Mouse (Mus musculus): ENCODE measurements around the gene Psmc5. TPM values are rescaled to one million over a fixed set of nuclear protein-coding genes. Genes with fewer than 3 reads are reported as not detected.

Gene Psmc5
- polyA plus RNA-seq, 1 experiment, result not detected

DNA sequence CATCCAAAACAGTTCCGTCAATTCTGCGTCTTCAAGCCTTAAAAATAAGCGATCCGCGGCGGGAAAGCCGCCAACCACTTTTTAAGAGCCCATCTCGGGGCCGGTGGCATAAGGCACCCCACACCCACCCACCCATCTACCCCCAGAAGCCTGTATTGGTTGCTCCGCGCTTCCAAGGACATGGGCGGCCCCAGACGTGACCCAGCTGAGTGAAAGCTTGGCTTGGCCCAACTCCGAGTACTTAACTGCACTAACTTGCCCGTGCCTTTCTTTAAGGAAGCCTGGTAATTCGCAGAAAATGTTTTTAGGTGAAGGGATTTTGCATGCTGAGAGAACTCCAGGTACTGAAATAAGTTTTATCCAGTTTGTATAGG is 17.3 kb downstream of the Psmc5 start:
- WGBS, result 13% methylated on average over 16 of the region's 16 CpGs

DNA sequence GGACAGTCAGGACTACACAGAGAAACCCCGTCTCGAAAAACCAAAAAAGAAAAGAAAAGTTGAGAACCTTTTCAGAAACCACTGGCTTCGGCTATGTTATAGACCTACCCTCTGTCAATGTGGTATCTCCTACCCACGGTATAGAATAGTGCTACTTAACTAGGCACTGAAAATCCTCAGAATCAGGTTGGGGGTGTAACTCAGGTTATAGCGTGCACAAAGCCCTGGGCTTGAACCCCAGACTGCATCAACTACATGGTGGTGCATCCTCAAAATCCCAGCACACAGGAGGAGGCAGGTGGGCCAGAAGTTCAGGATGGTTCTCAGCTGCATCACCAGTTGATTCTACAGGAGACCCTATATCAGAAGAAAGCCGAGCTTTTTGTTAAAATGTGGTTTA is 17.9 kb downstream of the Psmc5 start:
- TF ChIP-seq POLR2A (IDR thresholded peaks at IDR 0.05; ENCODE audit: insufficient read depth, low read depth, low read length) (no peak), CTCF (IDR thresholded peaks at IDR 0.05; ENCODE audit: insufficient read depth, low read depth, low read length) (no peak)
- no peak overlapping the region for H3K27ac ChIP-seq (ENCODE audit: insufficient read depth, low read depth, low read length)
- peaks cover 17% of the 10 kb centered on the region for H3K4me1 ChIP-seq (ENCODE audit: control insufficient read depth, insufficient read depth, low read length)
- H3K4me3 ChIP-seq (ENCODE audit: insufficient read depth, low read depth, low read length), result no peak overlapping the region
- 96% methylated on average over 6 of the region's 6 CpGs for WGBS

More for the DNA sequence above, 17.3 kb downstream of the Psmc5 start:
- peaks cover 21% of the 10 kb centered on the region for H3K4me1 ChIP-seq (ENCODE audit: control insufficient read depth, insufficient read depth, low read length)
- no peak for TF ChIP-seq POLR2A (IDR thresholded peaks at IDR 0.05; ENCODE audit: insufficient read depth, low read depth, low read length)
- TF ChIP-seq CTCF (IDR thresholded peaks at IDR 0.05; ENCODE audit: insufficient read depth, low read depth, low read length), result no peak
- H3K27ac ChIP-seq (ENCODE audit: insufficient read depth, low read depth, low read length), result peak overlapping the region; percentile 67; the same call in 1 of the 2 replicates
- H3K4me3 ChIP-seq (ENCODE audit: insufficient read depth, low read depth, low read length), result peak overlapping the region; percentile 77

DNA sequence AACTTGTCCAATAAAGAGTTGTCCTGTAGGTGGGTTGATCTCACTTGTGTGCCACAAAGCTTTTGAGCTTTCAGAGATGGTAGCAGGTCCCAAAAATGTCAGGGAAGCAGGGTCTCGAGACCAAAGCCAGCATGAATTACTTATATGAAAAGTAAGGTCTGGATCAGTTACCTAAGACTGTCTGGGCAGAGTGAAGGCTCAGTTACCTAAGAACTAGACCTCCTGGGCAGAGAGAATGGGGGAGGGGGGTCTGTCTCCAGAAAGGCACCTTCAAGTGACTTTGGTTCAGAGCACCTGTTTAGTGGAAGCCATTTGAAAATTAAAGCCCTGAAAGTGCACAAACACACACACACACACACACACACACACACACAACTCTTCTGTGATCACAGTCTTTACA is 18.4 kb downstream of the Psmc5 start:
- peaks cover 12% of the 10 kb centered on the region for H3K4me1 ChIP-seq (ENCODE audit: control insufficient read depth, insufficient read depth, low read length)
- 91% methylated on average over 1 of the region's 1 CpGs for WGBS
- TF ChIP-seq POLR2A (IDR thresholded peaks at IDR 0.05; ENCODE audit: insufficient read depth, low read depth, low read length) (no peak), CTCF (IDR thresholded peaks at IDR 0.05; ENCODE audit: insufficient read depth, low read depth, low read length) (no peak)
- no peak overlapping the region for H3K4me3 ChIP-seq (ENCODE audit: insufficient read depth, low read depth, low read length)
- no peak overlapping the region for H3K27ac ChIP-seq (ENCODE audit: insufficient read depth, low read depth, low read length)

DNA sequence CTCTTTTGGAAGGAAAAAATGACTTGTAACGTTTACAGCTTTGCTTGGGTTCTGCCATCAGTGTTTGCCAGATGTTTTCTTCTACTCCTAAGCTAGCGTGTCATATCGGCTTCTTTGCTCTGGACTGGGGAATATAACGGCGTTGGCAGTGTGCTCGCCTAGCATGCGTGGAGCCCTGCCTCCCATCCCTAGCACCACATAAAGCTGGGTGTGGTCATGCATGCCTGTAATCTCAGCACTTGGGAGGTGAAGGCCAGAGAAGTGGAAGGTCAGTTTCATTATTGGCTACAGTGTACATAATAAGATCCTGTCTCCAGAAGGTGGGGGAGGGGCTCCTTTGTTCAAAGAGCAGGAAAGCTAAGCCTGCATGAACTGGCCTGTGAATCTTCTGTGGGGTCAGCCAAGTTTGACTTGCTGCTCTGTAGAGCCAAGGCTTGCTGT is 19.0 kb downstream of the Psmc5 start:
- TF ChIP-seq POLR2A (IDR thresholded peaks at IDR 0.05; ENCODE audit: insufficient read depth, low read depth, low read length) (no peak), CTCF (IDR thresholded peaks at IDR 0.05; ENCODE audit: insufficient read depth, low read depth, low read length) (no peak)
- 79% methylated on average over 7 of the region's 7 CpGs for WGBS
- Histone ChIP-seq H3K4me3 (ENCODE audit: insufficient read depth, low read depth, low read length) (no peak overlapping the region), H3K27ac (ENCODE audit: insufficient read depth, low read depth, low read length) (no peak overlapping the region), H3K4me1 (ENCODE audit: control insufficient read depth, insufficient read depth, low read length) (peaks cover 11% of the 10 kb centered on the region)

DNA sequence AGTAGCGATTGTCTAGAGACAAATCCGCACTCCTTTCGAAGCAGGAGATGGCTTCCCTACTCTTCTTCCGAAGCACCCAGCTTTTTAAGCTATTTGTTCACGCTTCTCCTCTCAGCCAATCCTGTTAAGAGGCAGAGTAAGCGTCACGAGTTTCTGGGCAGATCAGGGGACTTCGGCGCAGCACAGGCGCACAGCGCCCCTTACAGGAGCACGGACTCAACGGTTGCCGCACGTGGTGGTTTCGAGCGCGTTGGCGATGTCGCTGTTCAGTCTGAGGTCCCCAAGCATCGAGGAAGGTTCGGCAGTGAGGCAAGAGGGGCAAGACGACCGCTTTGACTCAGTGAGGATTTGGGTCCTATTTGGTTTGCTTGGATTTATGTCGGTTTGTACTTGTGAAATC is 20.5 kb downstream of the Psmc5 start, which contains the start of gene Tcam1:
TSS of gene Tcam1 (plus strand) at position 219 of the 400 bp plus-strand sequence.
- no peak for TF ChIP-seq POLR2A (IDR thresholded peaks at IDR 0.05; ENCODE audit: insufficient read depth, low read depth, low read length)
- TF ChIP-seq CTCF (IDR thresholded peaks at IDR 0.05; ENCODE audit: insufficient read depth, low read depth, low read length), result peak; percentile 59
- H3K4me3 ChIP-seq (ENCODE audit: insufficient read depth, low read depth, low read length), result no peak within 1 kb of the TSS
- H3K27ac ChIP-seq (ENCODE audit: insufficient read depth, low read depth, low read length), result no peak within 1 kb of the TSS
- WGBS, result 5% methylated on average over 25 of the region's 25 CpGs
- peaks cover 4% of the 10 kb centered on the region for H3K4me1 ChIP-seq (ENCODE audit: control insufficient read depth, insufficient read depth, low read length)

DNA sequence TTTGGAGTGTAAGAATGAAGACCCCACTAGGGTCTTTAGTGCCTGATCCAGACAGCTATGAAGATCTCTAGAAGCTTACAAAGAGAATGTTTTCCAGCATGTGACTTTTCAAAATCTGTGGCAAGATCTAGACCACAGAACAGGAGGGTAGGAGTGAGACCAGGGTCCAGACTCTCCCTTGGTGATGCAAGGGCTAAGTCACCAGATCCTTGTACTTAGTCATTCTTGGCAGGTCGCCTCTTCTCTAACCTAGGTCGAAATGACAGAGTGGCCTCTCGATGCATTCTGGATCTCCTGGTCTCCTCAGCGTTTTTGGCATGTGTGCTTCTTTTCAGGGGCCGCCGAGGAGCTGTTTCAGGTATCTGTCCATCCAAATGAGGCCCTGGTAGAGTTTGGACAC is 26.5 kb downstream of the Psmc5 start:
- 88% methylated on average over 6 of the region's 6 CpGs for WGBS
- Histone ChIP-seq H3K4me1 (ENCODE audit: control insufficient read depth, insufficient read depth, low read length) (0 out of 2 replicates have a peak, but pooled peaks cover 4% of the 10 kb centered on the region), H3K4me3 (ENCODE audit: insufficient read depth, low read depth, low read length) (no peak overlapping the region), H3K27ac (ENCODE audit: insufficient read depth, low read depth, low read length) (no peak overlapping the region)
- no peak for TF ChIP-seq CTCF (IDR thresholded peaks at IDR 0.05; ENCODE audit: insufficient read depth, low read depth, low read length)
- no peak for TF ChIP-seq POLR2A (IDR thresholded peaks at IDR 0.05; ENCODE audit: insufficient read depth, low read depth, low read length)

DNA sequence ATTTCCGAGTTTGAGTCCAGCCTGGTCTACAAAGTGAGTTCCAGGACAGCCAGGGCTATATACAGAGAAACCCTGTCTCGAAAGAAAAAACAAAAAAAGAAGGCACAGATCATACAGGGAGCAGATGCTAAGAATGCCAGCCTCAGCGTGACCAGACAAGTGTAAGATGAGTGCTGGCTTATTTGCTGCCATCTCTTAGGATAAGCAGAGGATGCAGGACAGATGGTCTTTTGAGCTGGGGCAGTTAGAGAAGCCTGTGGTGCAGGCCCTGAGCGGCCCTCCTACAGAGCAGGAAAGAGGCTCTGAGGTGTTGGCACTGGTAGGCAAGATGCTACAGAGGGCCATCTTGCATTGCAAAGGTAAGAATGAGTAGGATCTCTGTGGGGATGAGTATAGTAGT is 27.4 kb downstream of the Psmc5 start:
- Histone ChIP-seq H3K4me3 (ENCODE audit: insufficient read depth, low read depth, low read length) (no peak overlapping the region), H3K27ac (ENCODE audit: insufficient read depth, low read depth, low read length) (no peak overlapping the region), H3K4me1 (ENCODE audit: control insufficient read depth, insufficient read depth, low read length) (0 out of 2 replicates have a peak, but pooled peaks cover 4% of the 10 kb centered on the region)
- TF ChIP-seq CTCF (IDR thresholded peaks at IDR 0.05; ENCODE audit: insufficient read depth, low read depth, low read length), result no peak
- no peak for TF ChIP-seq POLR2A (IDR thresholded peaks at IDR 0.05; ENCODE audit: insufficient read depth, low read depth, low read length)
- 86% methylated on average over 4 of the region's 4 CpGs for WGBS

DNA sequence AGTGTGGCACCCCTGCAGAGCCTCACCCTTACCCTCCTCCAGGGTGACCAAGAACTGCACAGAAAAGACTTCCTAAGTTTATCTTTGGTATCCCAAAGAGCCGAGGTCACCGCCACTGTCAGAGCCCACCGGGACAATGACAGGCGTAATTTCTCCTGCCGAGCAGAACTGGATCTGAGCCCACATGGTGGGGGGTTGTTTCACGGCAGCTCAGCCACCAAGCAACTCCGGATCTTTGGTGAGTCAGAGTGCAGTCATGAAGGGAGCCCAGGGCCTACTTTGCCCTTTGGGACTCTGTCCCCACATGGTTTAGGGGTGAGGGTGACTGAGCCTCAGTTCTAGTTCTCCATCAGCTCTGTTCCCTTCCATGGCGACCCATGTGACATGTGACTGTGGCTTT is 28.2 kb downstream of the Psmc5 start:
- no peak overlapping the region for H3K4me3 ChIP-seq (ENCODE audit: insufficient read depth, low read depth, low read length)
- no peak for TF ChIP-seq CTCF (IDR thresholded peaks at IDR 0.05; ENCODE audit: insufficient read depth, low read depth, low read length)
- no peak for TF ChIP-seq POLR2A (IDR thresholded peaks at IDR 0.05; ENCODE audit: insufficient read depth, low read depth, low read length)
- no peak overlapping the region for H3K27ac ChIP-seq (ENCODE audit: insufficient read depth, low read depth, low read length)
- 42% methylated on average over 8 of the region's 8 CpGs for WGBS
- 0 out of 2 replicates have a peak, but pooled peaks cover 4% of the 10 kb centered on the region for H3K4me1 ChIP-seq (ENCODE audit: control insufficient read depth, insufficient read depth, low read length)

DNA sequence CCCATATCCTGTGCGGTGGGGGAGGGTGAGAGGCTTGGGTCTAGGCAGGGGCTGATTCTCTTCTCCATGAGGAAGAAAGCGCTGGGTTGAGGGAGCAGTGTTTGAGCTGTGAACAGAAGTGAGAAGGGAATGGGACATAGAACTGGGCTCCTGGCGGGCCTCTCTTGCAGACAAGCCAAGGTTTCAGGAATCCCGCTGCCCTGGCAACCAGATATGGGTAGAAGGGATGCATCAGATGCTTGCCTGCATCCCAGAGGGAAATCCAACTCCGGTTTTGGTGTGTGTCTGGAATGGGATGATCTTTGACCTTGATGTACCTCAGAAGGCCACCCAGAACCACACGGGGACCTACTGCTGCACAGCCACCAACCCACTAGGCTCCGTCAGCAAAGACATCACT is 30.3 kb downstream of the Psmc5 start:
- Histone ChIP-seq H3K4me3 (ENCODE audit: insufficient read depth, low read depth, low read length) (no peak overlapping the region), H3K4me1 (ENCODE audit: control insufficient read depth, insufficient read depth, low read length) (0 out of 2 replicates have a peak, but pooled peaks cover 4% of the 10 kb centered on the region), H3K27ac (ENCODE audit: insufficient read depth, low read depth, low read length) (no peak overlapping the region)
- TF ChIP-seq POLR2A (IDR thresholded peaks at IDR 0.05; ENCODE audit: insufficient read depth, low read depth, low read length) (no peak), CTCF (IDR thresholded peaks at IDR 0.05; ENCODE audit: insufficient read depth, low read depth, low read length) (no peak)
- 94% methylated on average over 7 of the region's 7 CpGs for WGBS

DNA sequence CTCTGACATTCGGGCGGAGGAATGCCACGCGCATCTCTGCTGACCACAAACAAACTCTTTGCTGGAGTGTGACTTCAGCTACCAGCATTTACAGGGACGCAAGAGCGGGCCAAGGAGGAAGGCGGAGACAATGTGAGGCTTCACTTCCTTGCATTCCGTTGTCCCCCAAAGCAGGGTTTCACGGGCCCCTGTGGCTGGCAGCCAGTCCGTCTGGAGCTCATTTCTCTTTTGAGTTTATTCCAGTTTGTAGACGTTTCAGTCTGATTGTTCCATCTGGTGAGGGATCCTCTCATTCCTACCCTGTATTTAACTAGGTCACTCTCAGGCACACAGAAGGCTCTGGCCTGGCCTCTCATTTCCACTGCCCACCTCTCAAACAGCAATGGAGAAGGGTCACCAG is 31.0 kb downstream of the Psmc5 start:
- Histone ChIP-seq H3K4me3 (ENCODE audit: insufficient read depth, low read depth, low read length) (no peak overlapping the region), H3K27ac (ENCODE audit: insufficient read depth, low read depth, low read length) (no peak overlapping the region), H3K4me1 (ENCODE audit: control insufficient read depth, insufficient read depth, low read length) (0 out of 2 replicates have a peak, but pooled peaks cover 4% of the 10 kb centered on the region)
- WGBS, result 57% methylated on average over 11 of the region's 11 CpGs
- TF ChIP-seq POLR2A (IDR thresholded peaks at IDR 0.05; ENCODE audit: insufficient read depth, low read depth, low read length) (no peak), CTCF (IDR thresholded peaks at IDR 0.05; ENCODE audit: insufficient read depth, low read depth, low read length) (no peak)

Measured in olfactory bulb, adult 2 months (tissue).